Mouse (Mus musculus) urinary bladder, adult 2 months (tissue): Measurements from ENCODE around the gene Ccl1. TPM values are rescaled to one million over a fixed set of nuclear protein-coding genes. Genes with fewer than 3 reads are reported as not detected.

ENCODE experiments used
- DNase-seq: peaks from one replicate; pipeline ENCODE4 v3.0.0; 2022; ENCODE audit warnings: low spot score
- polyA plus RNA-seq: library from polyadenylated mRNA; depleted of rRNA; stranded (reverse); fragments of >200 nt; gene quantifications from 2 replicates; pipeline ENCODE4 v1.2.3, GENCODE M21; 2012; rRNA removed

Ccl1 gene
- polyA plus RNA-seq, result 0.15 and 0.29 TPM in 2 replicates

DNA sequence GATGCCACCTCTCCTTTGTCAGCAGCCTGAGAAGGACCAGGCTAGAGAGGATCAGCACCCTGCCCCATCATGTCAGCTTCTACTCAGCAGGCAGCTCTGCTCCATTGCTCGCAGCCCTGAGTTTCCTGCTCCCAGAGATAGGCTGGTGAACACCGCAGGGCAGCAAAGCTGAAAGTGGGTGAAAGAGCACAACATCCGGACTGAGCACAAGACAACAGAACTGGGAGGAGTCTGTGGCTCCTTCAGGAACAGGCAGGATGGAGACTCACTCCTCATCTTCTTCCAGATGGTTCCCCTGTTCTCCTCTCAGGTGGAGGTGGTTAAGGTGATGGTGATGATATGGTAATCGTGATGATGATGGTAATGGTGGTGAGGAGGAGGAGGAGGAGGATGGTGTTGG, at the start of gene Ccl1:
Ccl1 (minus strand) TSS at position 101 of the 400 bp plus-strand sequence.
- no peak for DNase-seq

DNA sequence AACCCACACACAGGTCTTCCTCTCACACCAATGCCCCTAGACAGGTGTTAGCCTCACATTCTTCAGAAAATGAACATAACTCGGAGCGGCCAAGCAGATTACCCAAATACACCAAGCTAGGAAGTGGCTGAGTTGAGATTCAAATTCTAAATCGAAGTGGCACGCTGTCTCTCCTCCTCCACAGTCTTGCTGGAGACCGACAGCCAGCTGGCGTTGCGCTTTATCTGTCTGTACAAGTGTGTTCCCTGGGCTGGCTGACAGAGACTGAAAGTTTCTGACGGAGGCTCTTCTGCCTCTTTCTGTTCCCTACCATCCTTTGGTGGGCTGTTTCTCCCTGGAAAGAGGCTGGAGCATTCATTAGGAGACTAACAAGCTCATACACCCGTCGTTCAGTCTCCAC, 45.5 kb upstream of the Ccl1 start:
- no peak for DNase-seq

DNA sequence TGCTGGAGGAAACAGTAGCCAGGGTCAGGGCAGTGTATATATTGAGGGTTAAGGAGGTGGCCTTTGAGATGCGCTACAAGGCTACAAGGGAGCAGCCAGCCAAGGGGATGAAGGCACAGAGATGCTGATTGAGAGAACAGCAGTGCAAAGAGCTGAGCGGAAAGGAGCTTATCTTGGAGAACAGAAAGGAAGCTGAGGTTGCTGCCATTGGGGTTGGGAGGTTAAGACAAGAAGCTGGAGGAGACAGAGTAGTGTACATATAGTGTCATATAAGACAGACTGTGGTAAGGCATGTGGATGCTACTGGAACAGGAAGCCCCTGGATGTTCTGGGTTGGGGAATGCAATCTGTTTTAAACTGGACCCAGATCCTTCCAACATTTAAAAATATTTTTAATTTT, 35.4 kb upstream of the Ccl1 start:
- DNase-seq, result no peak

DNA sequence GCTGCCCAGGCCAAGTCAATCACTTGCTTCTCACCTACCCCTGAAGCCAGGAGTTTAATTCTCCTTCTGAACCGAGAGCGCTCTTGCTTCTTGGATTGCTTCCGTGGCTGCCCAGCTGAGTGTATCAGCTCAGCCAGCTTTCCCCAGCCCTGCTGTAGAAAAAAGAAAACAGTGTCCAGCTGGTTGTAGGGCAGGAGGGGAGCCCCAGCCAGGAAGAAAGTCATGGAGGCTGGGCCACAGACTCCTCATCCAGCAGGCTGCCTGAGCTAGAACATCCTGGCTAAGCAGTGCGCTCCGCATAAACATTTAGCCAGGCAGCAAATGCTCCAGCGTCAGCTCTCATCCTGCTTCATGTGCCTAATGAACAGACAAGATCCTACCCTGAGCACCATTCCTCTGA, 34.9 kb upstream of the Ccl1 start:
- DNase-seq, result no peak

DNA sequence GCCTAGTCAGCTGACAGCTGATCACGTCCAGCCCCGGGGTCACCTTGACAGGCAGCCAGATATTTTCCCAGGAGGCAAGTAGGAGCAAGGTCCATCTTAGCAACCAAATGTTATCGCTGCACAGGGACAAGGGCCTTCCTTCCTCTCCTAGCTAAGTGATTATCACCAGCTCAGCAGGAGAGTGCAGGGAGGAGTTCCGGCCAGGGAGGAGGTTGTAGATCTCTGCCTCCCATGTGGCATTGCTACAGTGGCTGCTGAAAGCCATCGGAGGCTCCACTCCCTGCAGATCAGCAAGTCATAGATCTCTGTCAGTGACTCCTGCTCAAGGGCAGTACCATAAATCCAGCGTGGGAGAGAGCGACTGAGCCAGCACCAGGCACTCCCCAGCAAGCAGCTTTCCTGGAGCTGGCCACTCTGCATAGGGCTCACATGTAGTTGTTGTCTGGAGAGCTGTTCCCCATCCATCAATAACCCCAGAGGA, 34.5 kb upstream of the Ccl1 start:
- DNase-seq, result no peak

DNA sequence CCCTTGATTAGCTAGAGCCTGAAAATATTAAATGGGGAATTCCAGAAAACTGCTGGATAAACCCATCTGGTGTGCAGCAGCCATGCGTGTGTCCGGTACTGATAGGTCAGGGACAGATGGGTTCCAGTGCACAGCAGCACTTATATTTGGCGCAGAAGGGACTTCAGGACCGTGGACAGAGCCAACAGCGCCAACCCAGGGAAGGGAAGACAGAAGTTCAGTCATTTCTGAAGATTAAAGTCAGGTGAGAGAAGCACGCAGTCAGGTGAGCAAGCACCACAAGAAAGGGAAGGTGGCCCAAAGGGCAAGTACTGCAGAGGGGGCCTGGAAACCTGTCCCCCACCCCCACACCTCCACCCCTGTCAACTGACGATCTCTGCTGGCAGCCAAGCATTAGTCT, 7.7 kb upstream of the Ccl1 start:
- no peak for DNase-seq

DNA sequence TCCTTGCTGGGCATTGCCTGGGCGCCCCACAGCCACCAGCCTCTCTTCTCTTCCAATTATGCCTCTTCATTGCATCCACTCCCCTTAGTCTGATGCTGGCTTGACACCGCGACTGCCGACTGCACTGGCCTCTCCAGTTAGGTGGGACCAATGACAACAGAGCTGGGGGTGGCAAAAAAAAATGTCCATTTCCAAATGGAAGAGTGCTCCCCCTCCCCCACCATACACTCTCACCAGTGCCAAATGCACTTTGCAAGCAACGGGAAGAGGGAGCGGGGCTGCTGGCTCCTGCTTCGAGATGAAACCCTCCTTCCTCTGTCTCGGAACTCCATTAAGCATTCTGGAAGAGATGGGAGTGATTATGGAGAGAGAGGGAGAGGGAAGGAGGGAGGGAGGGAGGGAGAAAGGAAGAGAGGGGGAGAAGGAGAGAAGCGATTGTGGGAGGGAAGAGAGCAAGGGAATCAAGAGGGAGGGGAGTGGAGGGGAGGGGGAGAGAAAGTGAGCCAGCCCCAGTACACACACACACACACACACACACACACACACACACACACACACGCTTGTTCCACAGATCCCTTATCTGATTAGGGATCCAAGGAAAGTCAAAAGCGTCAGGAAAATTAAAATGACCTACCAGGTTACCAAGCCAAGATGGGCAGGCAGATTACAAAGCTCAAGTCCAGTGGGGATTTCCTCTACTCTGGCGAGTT, 5.0 kb upstream of the Ccl1 start:
- no peak for DNase-seq

DNA sequence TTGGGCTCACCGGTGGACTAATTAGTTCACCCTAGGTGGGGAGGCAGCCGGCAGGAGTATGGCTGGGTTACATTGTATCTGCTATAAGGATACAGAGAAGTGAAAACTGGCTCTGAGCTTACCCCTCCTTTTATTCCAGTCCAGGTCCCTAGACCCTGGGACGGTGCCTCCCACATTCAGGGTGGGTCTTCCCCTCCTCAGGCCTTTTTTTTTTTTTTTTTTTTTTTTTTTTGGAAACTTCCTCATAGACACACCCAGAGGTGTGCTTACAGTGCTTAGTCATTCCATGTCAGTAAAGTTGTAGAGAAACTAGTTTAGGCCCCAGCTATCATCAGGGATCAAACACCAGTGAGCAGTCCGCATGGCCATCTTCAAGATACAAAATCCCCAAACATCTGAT, 7.6 kb downstream of the Ccl1 start:
- DNase-seq, result no peak

DNA sequence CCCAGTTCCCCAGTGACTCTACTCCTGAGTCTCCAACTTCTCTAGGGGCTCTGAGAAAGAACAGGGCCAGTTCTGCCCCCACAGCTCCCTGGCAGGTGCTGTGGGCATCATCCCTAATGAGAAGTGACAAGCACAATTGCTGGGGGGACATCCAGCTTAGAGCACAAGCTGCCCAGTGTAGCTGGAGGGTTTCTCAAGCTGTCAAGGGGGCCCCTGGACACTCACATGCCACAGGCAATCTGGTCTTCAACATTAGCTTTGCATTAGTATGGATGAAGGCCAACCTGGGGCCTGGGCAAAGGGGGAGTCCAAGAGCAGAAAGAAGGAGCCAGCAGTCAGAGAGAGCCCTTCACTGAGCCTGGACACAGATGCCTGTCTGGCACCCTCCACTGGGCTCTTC, 14.6 kb downstream of the Ccl1 start:
- no peak for DNase-seq

DNA sequence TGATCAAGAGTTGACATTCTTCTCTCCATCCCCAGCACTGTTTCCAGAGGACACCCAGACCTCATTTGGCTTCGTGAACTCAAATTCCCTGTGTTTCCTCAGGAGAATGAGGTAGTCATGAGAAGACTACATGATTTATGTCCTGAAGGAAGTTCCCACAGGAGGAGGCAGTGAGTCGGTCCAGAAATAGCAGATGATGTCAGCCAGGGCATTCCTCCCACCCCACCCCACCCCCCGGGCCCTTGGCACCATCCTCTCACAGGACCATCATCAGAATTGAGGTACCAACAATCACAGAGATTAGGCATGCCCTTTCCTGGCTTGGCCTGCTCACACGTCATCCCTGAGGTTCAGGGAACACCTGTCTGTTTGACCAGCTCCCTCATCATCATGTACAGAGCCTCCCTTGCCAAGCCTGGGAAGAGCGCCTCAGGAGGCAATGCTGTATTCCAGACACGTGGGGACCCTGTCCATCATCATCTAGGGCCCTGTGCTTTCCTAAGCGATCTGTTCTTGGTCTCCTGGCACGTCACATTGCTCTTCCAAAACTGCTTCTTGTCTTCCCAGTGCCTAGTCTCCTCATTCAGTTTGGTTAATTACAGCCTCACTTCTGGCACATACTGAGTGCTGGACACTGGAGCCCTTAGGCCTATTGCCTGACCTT, 31.2 kb downstream of the Ccl1 start:
- DNase-seq, result no peak

DNA sequence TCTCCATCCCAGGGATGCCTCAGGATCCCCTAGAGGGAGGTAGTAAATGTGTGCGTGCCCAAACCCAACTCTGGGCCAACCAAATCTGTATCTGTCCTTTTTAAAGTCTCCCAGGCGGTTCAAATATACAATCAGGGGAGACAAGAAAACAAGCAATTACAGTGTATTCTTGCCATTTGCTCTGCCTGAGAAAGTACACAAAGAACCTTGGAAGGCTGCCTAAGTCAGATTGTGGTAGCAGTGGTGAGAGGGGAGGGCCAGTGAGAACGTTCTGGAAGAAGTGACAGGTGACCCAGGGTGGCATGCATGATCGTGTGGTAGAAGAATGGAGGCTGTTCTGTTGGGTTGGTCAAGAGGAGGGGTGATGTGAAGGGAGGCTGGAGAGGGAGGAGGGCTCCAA, 46.4 kb downstream of the Ccl1 start:
- no peak for DNase-seq

DNA sequence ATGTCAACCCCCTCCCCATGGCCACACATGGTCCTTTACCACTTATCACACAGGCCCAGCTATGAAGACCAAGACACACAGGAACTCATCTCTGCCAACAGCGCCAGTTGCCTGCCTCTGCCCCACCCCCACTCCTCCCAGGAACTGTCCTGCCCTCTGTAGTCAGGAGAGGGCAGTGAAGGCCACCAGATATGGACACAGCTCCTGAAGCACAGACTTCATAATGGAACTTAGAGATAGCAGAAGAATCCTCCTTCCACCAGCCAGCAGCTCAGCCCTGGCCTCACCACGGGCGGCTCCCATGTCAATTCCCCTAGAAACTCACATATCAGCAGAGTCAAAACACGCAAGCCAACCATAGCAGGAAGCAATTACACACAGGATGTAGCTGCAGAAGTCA, 49.9 kb downstream of the Ccl1 start:
- no peak for DNase-seq

DNA sequence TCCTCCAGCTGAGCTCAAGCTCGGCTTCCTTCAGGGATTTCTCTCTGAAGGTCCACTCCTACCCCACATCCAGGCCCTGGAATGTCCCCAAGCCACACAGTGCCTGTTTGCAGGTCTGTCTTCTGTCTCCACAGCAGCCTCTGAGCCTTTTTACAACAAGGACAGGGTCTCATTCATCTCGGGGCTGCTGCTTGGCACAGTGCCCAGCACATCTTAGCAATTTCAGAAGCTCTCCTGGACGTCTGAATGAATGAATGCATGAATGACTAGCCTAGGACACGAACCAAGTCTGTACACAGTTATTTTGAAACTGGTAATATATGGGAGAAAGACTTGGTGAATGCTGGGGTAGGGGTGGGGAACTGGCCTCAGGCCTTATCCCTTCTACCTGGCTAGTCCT, 52.1 kb downstream of the Ccl1 start:
- DNase-seq, result no peak

DNA sequence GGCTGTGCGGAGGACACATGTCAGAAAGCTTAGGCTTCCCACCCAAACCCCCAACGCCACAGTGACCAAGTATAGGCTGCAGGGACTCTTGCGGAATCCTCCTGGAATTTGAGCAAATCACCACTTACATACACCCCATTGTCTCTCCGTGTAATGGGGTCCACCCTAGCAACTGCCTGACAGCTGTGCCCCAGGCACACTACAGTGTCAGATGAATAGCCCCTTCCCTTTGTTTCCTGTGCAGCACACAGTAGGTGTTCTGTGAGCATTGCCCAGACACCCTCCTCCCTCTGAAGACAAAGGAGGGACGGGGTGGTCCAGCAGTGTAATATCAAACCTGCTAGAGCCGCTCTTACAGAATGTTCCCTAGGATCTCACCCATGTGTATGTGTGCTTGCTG, 54.2 kb downstream of the Ccl1 start:
- no peak for DNase-seq

DNA sequence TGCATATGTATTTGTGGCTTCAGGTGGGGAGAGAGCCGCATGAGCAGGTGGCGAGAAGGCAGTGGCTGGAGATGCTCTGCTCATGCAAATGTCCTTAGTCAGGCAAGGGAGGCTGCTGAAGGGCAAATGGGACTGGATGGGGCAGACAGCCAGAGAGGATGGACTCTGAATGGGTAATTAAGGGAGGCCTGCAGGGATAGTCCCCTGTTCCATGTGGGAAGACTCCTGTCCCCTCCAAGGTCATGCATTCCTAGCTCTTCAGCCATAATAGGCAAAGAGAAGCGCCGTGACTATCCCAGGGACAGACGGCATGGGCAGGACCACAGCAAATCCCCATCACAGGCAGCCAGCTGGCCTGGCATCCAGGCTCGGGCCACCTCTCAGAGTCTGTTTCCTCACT, 55.5 kb downstream of the Ccl1 start:
- DNase-seq, result no peak

DNA sequence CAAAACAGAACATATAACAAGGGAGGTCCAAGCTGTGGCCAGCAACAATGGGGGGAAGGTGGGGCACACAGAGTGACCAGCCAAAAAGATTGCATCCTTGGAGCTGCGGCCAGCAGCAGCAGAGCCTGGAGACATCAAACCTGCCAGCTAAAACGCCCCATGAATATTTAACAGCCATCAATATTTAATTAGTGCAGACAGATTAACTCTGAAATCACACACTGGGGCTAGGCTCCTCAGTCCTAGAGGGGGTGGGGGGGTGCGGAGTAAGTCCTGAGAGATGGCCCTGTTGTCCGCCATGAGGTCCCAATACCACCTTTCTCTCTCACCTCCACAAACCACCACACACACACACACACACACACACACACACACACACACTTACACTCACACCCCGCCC, 68.1 kb downstream of the Ccl1 start:
- DNase-seq, result no peak

DNA sequence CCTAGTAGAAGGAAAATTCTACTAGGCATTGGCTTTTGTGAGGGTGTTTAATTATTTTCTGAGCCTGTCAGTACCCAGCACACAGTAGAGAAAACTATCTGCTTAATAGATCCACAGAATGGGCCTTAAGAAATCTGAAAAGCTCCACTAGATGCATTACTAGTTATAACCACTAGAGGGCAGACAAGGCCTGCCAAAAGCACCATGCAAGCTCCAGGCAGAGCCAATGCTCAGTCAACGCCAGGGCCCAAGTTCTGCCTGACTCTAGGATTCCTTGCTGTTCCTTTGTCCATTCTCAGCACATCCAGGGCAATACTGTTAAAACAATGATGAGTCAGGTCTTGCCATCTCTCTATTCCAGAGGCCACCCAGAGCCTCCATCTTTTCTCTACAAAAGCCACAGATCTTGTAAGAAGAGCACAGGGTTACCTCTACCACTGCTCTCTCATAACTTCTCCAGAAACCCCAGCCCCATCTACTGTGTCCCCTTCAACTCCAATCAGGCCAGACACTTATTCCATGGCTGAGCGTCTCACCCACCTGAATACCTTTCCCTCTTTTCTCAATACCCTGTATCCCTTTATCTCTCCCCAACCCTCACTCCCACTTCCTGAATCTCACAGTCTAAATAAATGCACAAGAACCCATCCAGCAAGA, 69.8 kb downstream of the Ccl1 start:
- no peak for DNase-seq

DNA sequence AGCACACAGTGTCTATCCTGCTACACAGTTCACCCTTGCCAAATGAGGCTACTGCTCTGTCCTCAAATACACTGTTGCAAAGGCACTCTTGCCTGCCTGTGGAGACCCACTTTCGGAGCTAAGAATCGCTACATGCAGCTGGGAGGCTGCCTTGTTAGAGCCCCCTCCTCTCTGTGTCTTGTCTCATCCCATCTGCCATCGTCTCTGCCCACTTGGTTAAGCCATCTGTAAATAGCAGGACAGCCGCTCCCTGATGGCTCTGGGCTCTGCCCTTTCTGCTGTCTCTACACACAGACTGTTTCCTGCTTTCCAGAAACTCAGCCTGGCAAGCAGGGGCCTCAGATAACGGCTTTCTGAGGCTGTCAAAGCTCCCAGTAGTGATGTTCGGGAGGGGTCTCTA, 71.5 kb downstream of the Ccl1 start:
- no peak for DNase-seq

DNA sequence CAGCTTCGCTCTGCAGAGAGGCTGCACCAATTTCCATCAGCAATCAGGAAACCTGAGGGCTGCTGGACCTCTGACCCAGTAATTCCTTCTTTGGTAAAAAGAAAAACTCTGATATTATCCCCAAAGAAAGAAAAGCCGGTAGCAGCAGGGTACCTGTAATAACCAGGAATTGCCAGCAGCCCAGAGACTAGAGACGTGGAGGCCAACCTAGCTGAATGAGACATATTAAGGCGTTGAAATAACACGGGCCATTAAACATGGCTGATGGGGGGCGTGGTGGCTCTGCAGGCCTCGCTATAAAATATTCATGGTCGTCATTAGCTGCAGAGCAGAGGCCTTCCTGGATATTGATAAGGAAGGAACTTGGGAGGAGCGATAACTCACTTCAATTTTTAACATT, 78.5 kb downstream of the Ccl1 start:
- no peak for DNase-seq

DNA sequence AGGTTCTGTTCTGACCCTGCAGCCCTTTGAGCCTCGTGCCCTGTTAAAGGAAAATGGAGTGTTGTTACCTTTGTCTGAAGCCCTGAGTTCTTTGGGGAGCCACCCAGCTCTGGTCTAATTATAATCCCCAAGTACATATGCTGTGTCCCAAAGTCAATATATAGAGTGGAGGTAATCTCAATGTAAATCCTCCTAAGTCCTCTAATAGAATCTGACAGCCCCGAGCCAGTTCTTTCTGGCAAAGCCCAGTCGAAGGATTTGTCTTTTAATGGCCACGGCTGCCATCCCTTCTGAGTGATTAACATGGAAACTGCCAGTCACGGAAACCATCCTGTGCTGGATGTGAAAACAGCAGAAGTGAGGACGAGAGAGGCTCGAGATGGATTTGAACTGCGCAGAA, 79.6 kb downstream of the Ccl1 start:
- no peak for DNase-seq

DNA sequence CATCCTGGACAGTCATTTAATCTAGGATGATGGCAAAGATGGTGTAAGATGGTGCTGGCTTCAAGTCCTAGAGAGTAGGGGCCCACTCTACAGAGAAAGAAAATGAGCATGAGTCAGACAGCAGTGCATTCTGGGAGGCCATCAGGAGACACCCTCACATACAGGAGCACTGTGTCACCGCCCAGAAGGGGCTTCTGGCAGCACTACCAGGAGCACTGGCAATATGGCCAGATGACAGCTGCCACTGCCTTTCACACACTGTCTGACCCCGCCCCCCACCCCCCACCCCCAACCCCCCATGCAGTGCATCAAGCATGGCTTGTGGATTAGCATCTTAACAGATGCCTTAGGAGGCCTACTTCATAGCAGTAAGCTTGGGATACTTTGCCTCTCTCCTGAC, 89.0 kb downstream of the Ccl1 start:
- no peak for DNase-seq

DNA sequence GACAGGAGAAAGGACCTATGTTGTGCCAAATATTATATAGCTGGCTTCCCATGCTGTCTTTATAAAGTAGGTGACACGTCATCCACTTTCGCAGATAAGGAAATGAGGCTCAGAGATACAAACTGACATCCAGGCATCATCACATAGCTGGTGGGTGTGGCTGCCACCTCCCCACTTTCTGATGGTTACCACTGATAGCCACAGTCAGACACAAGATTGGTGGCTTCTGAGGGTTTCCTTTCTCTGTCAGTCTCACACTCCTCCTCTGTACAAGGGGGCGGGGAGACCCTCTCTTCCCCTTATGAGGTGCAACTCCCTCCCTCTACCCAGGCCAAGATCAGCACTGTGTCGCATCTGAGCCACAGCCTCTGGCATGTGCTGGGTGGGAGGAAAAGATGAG, 91.1 kb downstream of the Ccl1 start:
- DNase-seq, result no peak

DNA sequence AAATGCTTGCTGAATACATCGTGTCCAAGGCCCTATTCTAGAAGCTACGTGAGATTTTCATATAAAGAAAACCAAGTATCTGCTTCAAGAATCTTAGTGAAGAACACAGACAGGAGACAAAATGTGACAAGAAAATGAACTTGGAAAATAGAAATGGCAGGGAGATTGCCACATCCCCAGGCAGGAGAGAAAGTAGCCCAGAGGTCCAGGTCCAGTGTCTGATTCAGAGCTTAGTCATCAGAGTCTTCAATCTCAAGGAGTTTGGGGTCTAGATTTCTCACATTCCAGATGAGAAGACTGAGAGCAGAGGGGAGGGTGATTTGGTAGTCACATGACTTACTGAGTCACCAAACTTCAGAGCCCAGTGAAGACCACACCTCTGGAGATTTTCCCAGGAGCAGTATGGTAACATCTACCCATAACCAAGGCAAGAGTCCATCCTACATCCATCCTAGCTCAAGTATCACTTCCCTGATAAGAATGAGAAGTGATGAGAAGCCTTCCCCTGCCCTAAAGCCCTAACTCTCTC, 98.5 kb downstream of the Ccl1 start:
- no peak for DNase-seq
